Mouse (Mus musculus) adrenal gland, postnatal 25 days (tissue): ENCODE measurements at regions not wholly inside any gene's neighbourhood (a gene's known extent, or its start where the extent isn't known, plus 50 kb on each side); places are given as distances from the start of the nearest gene placed in this dataset.

Experiments used
- DNase-seq: peaks from one replicate; pipeline ENCODE4 v3.0.0; 2021; ENCODE audit warnings: mixed read lengths

DNA sequence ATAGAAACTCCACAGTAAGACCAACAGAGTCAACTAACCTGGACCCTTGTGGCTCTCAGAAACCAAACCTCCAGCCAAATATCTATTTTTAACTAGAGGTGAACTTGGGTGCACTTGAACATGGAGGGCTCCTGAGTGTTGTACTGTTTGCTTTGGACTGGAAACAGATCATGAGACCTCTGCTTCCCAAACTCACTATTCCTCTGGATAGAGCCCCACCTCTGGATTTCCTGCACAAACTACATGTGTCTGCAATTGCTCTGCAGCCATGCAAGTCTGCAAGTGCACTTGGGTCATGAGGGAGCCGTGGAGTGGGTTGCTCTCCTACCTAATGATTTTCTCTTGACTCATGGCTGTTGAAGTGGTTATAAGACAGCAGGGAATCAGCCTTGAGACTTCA is 759.9 kb upstream of the Fam160b2 start:
- DNase-seq, result no peak

DNA sequence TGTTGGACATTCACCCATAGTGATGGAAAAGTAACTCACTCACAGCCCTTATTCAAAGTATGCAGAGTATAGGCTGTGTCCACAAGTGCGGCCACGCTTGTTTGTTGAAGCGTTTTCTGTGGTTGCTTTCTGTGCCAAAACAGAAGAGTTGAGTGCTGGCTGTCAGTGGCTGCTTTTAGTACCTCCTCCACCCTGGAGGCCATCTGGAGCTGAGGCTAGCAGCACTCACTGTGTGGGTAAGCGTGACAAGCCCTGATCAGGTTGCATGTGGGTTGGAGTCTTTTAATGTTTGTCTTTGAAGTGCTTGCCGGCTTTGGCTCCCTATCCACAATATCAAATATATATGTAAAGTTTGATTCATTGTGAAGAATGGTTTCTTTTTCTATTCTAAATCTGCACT is 738.6 kb upstream of the Fam160b2 start:
- DNase-seq, result no peak

DNA sequence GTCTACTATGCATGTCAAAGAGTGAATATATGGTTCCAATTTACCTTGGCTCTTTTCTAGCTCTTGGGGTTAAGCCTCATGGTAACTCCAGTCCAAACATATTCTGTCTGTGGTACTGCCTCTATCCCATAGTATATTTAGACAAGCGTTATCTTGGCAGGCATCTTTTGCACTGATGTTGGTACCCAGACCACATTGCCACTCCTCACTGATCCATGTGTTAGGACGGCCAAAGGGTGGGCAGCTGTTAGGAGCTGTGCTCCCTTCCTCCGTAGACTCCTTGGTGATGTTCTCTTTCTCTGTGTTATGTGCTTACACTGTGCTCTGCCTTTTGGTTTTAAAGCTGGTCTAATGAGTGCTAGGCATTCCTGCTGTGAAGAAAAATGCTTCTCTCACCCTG is 737.3 kb upstream of the Fam160b2 start:
- DNase-seq, result no peak

DNA sequence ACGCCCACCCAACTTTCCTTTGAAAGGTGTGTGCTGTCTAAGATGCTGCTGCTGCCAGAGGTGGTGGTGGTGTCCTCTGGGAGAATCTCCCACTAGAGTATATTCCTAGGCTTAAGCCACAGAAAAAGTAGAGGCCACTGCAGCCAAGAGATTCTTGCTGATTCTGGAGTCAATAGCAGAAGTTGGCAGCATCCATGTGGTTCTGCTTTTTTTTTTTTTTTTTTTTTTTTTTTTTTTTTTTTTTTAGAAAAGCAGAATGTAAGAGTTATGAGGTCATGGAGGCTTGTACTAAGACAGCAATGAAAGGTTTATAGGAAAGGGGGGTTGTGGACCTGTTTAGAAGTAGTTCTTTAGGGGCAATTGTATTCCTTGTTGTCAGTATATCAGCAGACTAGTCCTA is 734.4 kb upstream of the Fam160b2 start:
- DNase-seq, result no peak

DNA sequence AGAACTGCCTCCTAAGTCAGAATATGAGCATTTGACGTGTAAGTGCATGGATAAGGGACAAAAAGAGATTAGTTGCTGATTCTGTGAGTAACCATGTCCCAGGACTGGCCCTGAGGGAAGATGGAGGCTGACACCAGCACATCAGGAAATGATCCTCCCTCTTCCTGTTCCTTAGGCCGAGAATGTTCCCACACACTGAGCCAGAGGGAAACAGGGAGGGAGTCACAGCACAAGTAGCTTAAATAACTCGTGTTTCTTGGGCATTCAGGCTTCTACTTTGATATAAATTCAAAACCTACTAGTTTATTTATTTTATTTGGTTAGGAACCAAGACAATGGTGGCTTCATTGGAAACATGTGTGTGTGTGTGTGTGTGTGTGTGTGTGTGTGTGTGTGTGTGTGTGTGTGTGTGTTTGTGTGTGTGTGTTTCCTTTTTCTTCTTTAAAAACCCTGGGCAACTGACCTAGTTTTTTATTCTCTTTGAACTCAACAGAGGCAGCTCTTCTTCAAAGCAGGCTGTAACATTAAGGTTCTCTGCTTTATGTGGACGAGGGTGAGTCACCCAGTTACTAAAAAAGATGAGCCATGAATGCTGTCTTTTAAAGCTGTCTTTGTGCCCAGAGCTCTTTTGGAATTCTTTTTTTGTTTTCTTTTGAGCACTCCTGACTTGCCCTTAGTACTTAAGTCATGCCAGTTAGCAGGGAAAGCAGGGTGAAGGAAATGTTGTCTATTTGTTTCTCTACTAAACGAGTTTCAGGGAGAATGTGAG is 730.4 kb upstream of the Fam160b2 start:
- no peak for DNase-seq

DNA sequence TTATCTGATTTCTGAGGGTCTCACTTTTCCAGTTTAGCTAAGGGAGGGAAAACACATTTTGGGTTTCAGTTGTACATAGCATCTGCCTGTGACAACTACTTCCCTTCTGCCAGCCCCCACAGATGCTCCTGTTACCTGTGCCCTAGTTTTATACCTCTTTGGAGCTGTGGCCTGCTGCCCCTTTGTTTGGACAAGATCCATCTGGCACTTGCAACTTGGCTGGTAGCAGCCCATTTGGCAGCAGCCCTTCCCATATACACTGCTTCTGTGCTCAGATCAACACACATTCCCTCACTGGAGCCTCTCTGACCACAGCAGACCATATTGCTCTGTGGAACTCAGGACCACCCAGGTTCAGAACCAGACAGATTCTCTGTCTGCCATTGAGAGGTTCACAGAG is 728.0 kb upstream of the Fam160b2 start:
- no peak for DNase-seq

DNA sequence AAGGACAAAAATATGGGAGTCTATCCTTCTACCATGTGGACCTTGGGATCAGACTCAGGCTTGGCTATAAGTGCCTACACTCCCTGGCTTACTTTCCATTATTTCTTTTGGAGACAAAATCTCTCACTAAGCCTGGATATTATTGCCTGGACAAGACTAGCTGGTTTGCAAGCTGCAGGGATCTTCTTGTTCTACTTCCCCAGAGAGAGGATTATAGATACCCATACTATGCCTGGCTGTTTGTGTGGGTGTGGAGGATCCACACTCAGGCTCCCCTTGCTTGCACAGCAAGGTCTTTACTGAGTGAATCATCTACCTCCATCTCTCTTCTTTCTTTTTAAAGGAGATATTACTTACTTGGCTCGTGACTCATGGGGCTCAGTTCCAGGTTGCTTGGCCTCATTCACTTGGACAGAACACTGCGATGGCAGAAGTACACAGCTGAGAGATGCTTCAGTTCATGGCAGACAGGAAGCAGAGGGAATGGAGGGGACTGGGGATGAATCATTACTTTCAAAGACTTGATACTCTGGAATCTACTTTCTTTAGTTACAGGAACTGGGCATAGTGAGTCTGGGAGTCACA is 727.0 kb upstream of the Fam160b2 start:
- peak; percentile 36 for DNase-seq

DNA sequence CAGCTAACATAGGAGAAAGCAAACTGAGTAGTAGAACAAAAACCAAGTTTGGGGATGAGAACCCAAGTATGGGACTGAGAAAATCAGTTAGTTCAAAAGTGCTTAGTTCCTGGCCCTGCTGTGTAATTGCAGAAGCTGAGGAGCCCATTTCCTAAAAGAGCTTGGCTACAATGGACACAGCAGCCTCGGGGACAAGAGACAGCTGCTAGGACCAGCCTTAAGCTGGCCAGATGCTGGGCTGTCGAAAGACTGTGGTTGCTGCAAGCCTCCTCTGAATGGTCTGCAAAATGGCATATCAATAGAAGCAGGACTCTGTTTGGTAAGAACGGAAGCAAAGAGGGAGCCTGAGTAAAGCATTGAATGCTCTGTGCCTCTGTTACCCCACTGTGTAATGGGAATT is 715.6 kb upstream of the Fam160b2 start:
- DNase-seq, result no peak

DNA sequence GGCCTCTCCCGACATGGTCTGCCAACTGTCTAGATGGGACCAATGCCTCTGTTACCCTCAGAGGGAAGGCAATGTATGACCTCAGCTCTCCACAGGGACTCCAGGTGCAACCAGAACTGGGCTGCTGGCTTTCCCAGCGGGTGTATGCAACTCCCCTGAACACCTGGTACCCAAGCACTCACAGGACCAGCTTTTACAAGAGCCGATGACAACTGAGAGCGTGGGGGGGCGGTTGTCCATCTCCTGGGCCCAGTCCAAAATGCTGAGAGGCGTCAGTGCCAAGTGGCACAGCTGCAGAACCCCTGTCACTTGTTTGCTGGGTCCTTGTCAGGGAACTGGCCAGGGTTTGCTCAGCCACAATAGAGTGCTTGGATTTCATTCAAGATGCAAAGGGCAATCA is 700.1 kb upstream of the Fam160b2 start:
- no peak for DNase-seq

DNA sequence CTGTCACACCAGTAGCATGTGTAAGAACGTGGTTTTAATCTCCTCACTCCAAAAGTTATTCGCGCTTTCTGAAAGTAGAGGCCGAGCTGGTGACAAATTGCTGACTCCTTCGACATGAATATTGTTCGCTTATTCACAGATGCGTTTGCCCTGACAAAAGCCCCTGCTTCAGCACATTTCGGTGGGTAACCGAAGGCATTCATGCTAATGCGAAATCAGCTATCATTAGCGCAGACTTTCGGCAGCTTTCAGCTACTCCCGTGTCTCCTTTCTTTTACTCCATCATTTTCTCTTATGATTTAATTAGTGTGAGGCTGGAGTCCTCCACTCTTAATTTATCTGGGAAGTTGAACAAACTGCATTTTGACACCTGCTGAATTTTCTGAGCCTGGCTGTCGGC is 681.9 kb upstream of the Fam160b2 start:
- no peak for DNase-seq

DNA sequence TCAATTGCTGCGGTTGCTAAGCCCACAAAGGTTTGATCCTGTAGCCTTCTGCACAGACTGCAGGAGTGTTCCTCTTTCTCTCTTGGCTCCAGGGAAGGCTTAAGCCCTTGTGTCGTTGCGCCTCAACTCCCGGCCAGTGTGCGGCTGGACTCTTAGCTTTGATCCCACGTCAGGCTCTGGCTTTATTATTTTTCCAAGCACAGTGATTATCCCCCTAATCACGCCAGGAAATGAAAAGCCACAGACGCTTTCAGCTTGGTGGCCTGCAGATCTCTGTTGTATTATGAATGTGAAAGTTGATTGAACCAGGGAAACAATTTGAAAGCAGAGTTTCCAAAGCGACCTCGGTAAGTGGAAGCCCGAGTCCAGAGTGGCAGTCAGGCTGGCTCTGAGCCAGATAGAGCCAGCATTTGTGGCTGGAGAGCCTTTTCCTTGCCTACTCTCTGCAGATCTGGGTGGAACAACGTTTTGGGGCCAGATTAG is 676.7 kb upstream of the Fam160b2 start:
- peak; percentile 56 for DNase-seq

DNA sequence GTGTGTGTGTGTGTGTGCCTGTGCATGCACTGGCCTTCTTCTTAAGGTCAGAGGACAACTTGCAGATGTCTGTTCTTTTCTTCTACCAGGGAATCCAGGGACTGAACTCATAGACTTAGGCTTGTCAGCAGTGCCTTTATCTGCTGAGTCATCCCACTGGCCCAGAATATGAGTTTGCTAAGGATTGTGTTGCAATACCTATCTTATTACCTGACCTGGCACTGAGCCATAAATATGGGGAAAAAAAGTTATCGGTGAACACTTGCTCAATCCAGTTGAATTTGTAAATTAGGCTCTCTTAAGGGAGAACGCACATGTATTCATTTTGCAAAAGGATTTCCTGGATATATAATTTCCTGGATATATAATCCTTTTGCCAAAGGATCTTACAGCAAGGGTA is 672.8 kb upstream of the Fam160b2 start:
- DNase-seq, result no peak

DNA sequence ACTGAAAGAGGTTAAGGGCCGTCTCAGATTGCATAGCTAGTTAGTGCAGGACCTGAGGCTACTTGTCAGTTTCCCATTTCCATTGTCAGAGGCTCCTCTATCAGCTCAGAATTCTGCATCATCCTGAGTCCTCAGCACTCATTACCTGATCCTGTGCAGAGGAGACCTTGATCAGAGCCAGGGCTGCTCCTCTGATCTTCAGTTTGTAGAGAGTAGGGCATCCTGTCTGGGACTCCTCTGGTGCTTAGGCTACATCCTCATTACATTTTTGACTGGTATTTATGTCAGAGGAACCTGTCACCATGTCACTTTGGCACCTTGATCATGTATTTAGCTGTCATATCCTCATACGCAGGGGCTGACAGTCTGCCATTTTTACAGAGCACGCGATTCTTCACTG is 658.0 kb upstream of the Fam160b2 start:
- no peak for DNase-seq

DNA sequence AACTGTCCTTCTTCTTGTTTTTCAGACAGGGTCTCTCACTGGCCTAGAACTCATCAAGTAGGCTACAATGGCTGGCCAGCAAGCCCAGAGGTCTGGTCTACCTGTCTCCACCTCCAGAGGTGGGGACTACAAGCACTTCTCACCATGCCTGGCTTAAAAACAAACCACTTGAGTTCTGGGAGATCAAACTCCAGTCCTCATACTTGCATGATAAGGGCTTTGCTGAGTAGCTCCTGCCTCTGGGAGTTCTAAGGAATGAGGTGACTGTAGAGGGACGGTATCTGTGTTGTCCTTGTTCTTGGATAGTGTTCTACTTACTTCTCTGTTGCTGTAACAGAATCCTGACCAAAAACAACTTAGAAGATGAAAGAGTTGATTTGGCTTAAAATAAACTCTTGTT is 654.6 kb upstream of the Fam160b2 start:
- no peak for DNase-seq

DNA sequence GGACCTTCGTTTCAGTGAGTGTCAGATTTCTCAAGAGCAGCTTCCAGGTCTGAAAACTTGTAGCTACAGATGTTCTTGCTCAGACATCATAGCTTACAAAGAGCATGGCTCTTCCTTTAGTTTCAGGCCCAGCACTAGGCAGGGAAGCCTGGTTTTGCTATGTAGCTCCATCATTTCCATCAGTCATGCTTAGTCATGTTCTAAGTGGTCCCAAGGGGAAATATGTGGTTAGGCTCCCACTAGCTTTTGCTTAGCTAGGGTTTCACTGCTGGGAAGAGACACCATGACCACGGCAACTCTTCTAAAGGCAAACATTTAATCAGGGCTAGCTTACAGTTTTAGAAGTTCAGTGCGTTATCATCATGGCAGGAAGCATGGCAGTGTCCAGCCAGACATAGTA is 652.5 kb upstream of the Fam160b2 start:
- DNase-seq, result no peak

DNA sequence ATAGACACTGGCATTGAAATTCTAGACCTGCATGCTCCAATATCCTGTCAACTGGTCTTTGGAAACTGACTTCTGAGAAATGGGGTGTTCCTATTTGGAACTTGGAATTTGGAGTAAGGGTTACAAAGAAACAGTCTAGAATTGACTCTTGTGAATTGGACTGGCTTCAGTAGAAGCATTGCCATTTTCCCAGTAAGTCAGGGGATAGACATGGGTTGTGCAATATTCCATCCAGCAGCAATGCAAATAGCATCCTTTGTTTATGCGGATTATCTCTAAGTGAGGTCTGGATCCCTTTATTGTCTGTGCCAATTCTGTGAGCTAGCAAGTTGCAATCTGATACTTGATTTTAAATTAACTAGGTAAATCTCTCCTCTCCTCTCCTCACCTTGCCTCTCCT is 651.5 kb upstream of the Fam160b2 start:
- no peak for DNase-seq

DNA sequence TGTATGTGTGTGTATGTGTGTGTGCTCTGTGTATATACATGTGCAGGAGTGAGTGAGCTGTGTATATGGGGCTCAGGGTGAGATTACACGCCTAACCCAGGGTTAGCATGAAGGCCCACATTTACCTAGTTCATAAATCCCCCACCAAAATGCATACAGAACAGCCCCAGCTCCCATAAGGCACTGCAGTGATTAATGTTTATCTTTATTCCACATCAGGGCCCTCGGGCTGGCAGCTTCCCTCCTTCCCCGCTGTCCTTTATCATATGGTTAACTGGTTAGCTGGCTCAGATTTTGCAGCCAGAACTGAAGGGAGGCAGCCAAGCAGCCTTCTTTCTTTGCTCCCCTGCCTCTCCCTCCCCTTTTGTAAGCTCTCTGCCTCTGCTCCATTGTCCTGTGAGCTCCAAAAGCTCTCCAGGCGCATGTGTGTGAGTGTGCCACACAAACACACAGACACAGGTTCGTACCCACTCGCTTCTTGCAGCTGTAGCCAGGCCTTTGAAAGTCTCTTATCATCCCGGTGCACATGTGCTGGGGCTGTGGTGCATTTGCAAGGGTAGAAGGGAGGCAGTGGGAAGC is 649.8 kb upstream of the Fam160b2 start:
- no peak for DNase-seq

DNA sequence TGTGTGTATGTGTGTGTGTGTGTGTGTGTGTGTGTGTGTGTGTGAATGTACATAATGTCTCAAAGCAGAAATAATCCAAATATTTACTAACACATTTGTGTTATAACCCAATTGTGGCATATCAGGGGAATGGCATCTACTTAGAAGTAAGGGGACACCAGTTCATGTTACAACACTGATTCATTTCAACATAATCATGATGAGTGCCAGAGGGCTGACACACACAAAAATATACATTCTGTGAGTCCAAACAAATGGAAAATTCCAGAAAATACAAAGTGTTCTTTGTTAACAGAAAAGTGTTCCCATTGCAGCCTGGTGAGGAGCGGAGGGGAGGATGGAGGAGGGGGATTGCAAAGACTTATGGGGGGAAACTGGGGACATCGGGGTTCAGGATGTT is 648.9 kb upstream of the Fam160b2 start:
- DNase-seq, result no peak

DNA sequence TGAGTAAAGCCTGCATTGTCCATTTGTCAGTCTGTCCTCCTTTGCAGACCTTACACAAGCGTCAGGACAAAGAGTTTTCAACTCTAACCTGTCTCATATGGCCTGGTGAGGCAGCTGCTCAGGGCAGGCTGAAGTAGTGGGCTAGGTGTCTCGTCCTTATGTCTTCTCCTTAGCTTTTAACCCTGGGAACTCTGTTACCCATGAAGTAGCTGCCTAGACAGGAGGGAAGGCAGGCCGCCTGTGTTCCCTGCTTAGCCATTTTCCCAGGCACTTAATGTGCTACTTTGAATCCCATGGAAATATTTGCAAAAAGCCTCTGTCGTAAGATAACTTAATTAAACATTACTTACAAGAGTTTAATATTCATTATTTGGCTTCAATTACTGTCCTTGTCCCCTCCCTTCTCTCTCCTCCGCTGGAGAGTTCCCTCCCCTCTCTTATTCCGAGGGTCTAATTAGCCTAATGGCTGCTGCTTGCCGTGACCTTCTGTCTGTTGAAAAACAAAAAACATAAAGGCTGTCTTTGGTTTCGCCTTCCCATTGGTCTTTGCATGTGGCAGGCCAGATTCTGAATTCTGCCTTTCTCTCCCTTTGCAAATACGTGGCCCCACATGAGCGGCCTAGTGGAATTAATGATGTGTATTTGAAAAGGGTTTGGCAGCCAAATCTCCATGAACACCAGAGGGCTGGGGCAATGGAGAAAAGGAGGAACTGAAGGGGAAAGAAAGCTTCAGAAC is 642.2 kb upstream of the Fam160b2 start:
- no peak for DNase-seq

DNA sequence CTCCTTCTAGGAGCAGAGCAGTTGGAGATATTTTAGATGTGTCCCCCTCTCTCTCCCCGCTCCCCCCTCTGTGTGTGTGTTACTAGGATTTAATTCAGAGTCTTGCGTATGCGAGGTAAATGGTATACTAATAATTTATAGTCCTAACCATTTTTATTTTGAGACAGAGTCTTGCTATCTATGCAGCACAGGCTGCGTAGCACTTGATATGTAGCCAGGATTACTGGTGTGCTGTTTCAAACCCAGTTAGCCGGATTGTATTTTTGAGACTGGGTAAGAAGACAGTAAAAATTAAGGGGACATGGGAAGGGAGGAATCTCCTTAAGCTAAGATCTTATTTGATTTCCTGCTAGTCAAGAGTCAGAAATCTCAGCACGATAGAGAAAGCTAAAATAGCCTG is 636.6 kb upstream of the Fam160b2 start:
- no peak for DNase-seq

DNA sequence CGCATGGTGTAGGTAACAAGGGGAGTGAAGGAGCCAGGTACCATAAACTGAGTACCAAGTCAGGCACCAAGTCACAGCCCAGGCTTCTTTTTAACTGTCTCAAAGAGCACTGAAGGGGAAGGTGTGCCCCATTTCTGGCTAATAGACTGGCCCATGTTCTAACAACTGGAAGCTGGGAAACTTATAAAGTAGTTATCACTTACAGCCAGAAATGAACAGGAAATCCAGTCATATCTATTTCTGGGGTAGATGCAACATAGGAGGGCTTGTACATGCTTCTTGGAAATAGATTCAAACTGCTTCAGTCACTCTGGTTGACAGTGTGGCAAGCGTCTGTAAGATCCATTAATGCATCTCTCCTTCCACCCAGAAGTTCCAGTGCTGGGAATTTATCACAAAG is 635.3 kb upstream of the Fam160b2 start:
- DNase-seq, result no peak

DNA sequence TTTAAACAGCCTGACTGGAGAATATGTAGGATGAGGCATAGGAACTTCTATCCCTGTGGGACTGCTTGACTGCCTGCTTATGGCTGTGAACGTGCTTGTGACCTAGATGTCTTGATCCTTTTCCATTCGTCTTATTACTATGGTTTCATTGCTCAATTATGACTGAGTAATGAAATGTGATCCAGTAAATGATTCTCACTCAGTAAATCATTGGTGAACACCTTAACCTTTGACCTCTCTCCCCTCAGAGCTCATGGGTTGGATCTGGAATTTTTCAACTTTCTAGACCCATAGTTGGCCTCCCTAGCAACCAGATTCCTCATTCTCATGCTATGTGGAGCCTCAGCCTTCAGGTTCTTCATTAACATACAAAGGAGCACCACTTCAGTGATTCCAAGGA is 634.6 kb upstream of the Fam160b2 start:
- no peak for DNase-seq

DNA sequence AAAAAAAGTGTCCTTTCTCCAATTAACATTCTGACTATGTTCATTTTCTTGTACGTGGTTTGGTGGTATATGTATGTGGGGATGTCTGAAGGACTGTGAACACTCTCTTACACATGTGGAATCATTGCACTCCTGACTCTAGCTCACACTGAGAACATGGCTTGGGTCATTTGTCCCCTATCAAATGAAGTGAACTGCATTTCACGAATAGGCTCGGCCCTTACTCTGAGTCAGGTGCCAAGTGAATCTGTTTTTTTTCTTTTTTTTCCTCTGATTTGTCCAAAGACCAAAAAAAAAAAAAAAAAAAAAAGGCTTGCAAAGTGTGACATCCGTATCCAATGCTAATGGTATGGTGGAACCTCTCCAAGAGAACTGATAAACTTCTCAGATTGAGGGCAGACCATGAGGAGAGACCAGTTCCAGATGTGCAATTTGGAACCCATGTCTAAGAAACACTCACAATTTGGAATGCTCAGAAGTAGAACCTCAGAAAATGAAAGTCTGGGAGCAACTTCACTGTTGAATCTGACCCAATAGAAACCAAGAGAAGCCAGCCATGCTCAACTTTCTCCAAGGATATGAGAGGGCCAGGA is 631.7 kb upstream of the Fam160b2 start:
- DNase-seq, result no peak
